Mouse (Mus musculus): ENCODE measurements at regions not wholly inside any gene's neighbourhood (a gene's known extent, or its start where the extent isn't known, plus 50 kb on each side); places are given as distances from the start of the nearest gene placed in this dataset.
"Not testable (repeated sequence)": the region's sequence is repeated elsewhere in the genome, so short reads cannot be mapped to it uniquely, and the experiment has no call there.

GRCm38 (mm10) chr1:164744955-164745608, 51.4 kb upstream of the Dpt start:
- Histone ChIP-seq H3K27me3 (ENCODE audit: control insufficient read depth, insufficient read depth, low read length) (no peaks in the 10 kb centered on the region), H3K27ac (no peak overlapping the region), H3K9me3 (ENCODE audit: control insufficient read depth, low read length) (no peaks in the 10 kb centered on the region), H3K9ac (no peak overlapping the region), H3K36me3 (replicated peaks; ENCODE audit: control insufficient read depth, insufficient read depth) (no peaks in the 10 kb centered on the region), H3K4me1 (replicated peaks; ENCODE audit: control insufficient read depth, insufficient read depth, low read length) (no peaks in the 10 kb centered on the region), H3K4me2 (replicated peaks) (no peak overlapping the region), H3K4me3 (replicated peaks; ENCODE audit: low read length) (no peak overlapping the region)
- ATAC-seq (ENCODE audit: low FRiP score) (no peak), DNase-seq (ENCODE audit: low spot score) (no peak)

- Histone ChIP-seq H3K36me3 (replicated peaks; ENCODE audit: control insufficient read depth, insufficient read depth) (no peaks in the 10 kb centered on the region), H3K9me3 (ENCODE audit: control insufficient read depth, low read length) (no peaks in the 10 kb centered on the region), H3K4me2 (replicated peaks) (no peak overlapping the region), H3K9ac (no peak overlapping the region), H3K27me3 (ENCODE audit: control insufficient read depth, insufficient read depth, low read length) (no peaks in the 10 kb centered on the region), H3K4me1 (replicated peaks; ENCODE audit: control insufficient read depth, insufficient read depth, low read length) (no peaks in the 10 kb centered on the region), H3K4me3 (replicated peaks; ENCODE audit: low read length) (no peak overlapping the region), H3K27ac (no peak overlapping the region)
- DNase-seq (ENCODE audit: low spot score) (no peak), ATAC-seq (ENCODE audit: low FRiP score) (no peak)
- 78% methylated on average over 3 of the region's 3 CpGs for whole genome bisulfite sequencing
These were observed 51.9 kb upstream of the Dpt start for GRCm38 (mm10) chr1:164744499-164744898.

GRCm38 (mm10) chr1:164742897-164743296, 53.5 kb upstream of the Dpt start:
- not testable (repeated sequence) for H3K9me3 ChIP-seq (ENCODE audit: control insufficient read depth, low read length); ATAC-seq (ENCODE audit: low FRiP score); H3K9ac ChIP-seq; DNase-seq (ENCODE audit: low spot score); H3K36me3 ChIP-seq (replicated peaks; ENCODE audit: control insufficient read depth, insufficient read depth); H3K27ac ChIP-seq; H3K4me2 ChIP-seq (replicated peaks); H3K27me3 ChIP-seq (ENCODE audit: control insufficient read depth, insufficient read depth, low read length); H3K4me1 ChIP-seq (replicated peaks; ENCODE audit: control insufficient read depth, insufficient read depth, low read length); H3K4me3 ChIP-seq (replicated peaks; ENCODE audit: low read length)
- 98% methylated on average over 8 of the region's 9 CpGs for WGBS

- 77% methylated on average over 1 of the region's 1 CpGs for WGBS
- H3K4me1 ChIP-seq (replicated peaks; ENCODE audit: control insufficient read depth, insufficient read depth, low read length): no peaks in the 10 kb centered on the region
- no peak for ATAC-seq (ENCODE audit: low FRiP score)
These were observed 60.8 kb upstream of the Dpt start for GRCm38 (mm10) chr1:164735646-164736045.

GRCm38 (mm10) chr1:164733741-164734140, 62.7 kb upstream of the Dpt start:
- no peak overlapping the region for H3K9ac ChIP-seq
- no peak overlapping the region for H3K27ac ChIP-seq
- WGBS: 75% methylated on average over 3 of the region's 3 CpGs
- H3K4me2 ChIP-seq (replicated peaks): no peak overlapping the region
- no peaks in the 10 kb centered on the region for H3K27me3 ChIP-seq (ENCODE audit: control insufficient read depth, insufficient read depth, low read length)
- no peak overlapping the region for H3K4me3 ChIP-seq (replicated peaks; ENCODE audit: low read length)
- H3K9me3 ChIP-seq (ENCODE audit: control insufficient read depth, low read length): no peaks in the 10 kb centered on the region
- H3K36me3 ChIP-seq (replicated peaks; ENCODE audit: control insufficient read depth, insufficient read depth): no peaks in the 10 kb centered on the region
- H3K4me1 ChIP-seq (replicated peaks; ENCODE audit: control insufficient read depth, insufficient read depth, low read length): no peaks in the 10 kb centered on the region
- DNase-seq (ENCODE audit: low spot score) (no peak), ATAC-seq (ENCODE audit: low FRiP score) (no peak)

More at GRCm38 (mm10) chr1:164735646-164736045, 60.8 kb upstream of the Dpt start:
- H3K27ac ChIP-seq: no peak overlapping the region
- no peaks in the 10 kb centered on the region for H3K9me3 ChIP-seq (ENCODE audit: control insufficient read depth, low read length)
- H3K27me3 ChIP-seq (ENCODE audit: control insufficient read depth, insufficient read depth, low read length): no peaks in the 10 kb centered on the region
- H3K36me3 ChIP-seq (replicated peaks; ENCODE audit: control insufficient read depth, insufficient read depth): no peaks in the 10 kb centered on the region
- no peak for DNase-seq (ENCODE audit: low spot score)
- no peak overlapping the region for H3K4me3 ChIP-seq (replicated peaks; ENCODE audit: low read length)
- H3K4me2 ChIP-seq (replicated peaks): no peak overlapping the region
- H3K9ac ChIP-seq: no peak overlapping the region

- no peak for ATAC-seq (ENCODE audit: low FRiP score)
These were observed 74.4 kb upstream of the Dpt start for GRCm38 (mm10) chr1:164722054-164722453.

GRCm38 (mm10) chr1:164714905-164715304, 81.5 kb upstream of the Dpt start:
- H3K4me1 ChIP-seq (replicated peaks; ENCODE audit: control insufficient read depth, insufficient read depth, low read length): no peaks in the 10 kb centered on the region
- H3K36me3 ChIP-seq (replicated peaks; ENCODE audit: control insufficient read depth, insufficient read depth): no peaks in the 10 kb centered on the region
- no peak overlapping the region for H3K4me2 ChIP-seq (replicated peaks)
- no peaks in the 10 kb centered on the region for H3K9me3 ChIP-seq (ENCODE audit: control insufficient read depth, low read length)
- no peak overlapping the region for H3K27ac ChIP-seq
- H3K9ac ChIP-seq: no peak overlapping the region
- H3K27me3 ChIP-seq (ENCODE audit: control insufficient read depth, insufficient read depth, low read length): no peaks in the 10 kb centered on the region
- no peak overlapping the region for H3K4me3 ChIP-seq (replicated peaks; ENCODE audit: low read length)
- WGBS: 72% methylated on average over 2 of the region's 2 CpGs
- no peak for DNase-seq (ENCODE audit: low spot score)
- ATAC-seq (ENCODE audit: low FRiP score): no peak

More at GRCm38 (mm10) chr1:164722054-164722453, 74.4 kb upstream of the Dpt start:
- Histone ChIP-seq H3K4me3 (replicated peaks; ENCODE audit: low read length) (no peak overlapping the region), H3K36me3 (replicated peaks; ENCODE audit: control insufficient read depth, insufficient read depth) (no peaks in the 10 kb centered on the region), H3K4me1 (replicated peaks; ENCODE audit: control insufficient read depth, insufficient read depth, low read length) (no peaks in the 10 kb centered on the region), H3K27ac (no peak overlapping the region), H3K9me3 (ENCODE audit: control insufficient read depth, low read length) (no peaks in the 10 kb centered on the region), H3K4me2 (replicated peaks) (no peak overlapping the region), H3K9ac (no peak overlapping the region), H3K27me3 (ENCODE audit: control insufficient read depth, insufficient read depth, low read length) (no peaks in the 10 kb centered on the region)
- no peak for DNase-seq (ENCODE audit: low spot score)
- 0% methylated on average over 1 of the region's 1 CpGs for WGBS

- DNase-seq (ENCODE audit: low spot score): no peak
- Histone ChIP-seq H3K9ac (no peak overlapping the region), H3K9me3 (ENCODE audit: control insufficient read depth, low read length) (no peaks in the 10 kb centered on the region), H3K4me1 (replicated peaks; ENCODE audit: control insufficient read depth, insufficient read depth, low read length) (no peaks in the 10 kb centered on the region), H3K27ac (no peak overlapping the region), H3K4me2 (replicated peaks) (no peak overlapping the region), H3K27me3 (ENCODE audit: control insufficient read depth, insufficient read depth, low read length) (no peaks in the 10 kb centered on the region), H3K36me3 (replicated peaks; ENCODE audit: control insufficient read depth, insufficient read depth) (no peaks in the 10 kb centered on the region), H3K4me3 (replicated peaks; ENCODE audit: low read length) (no peak overlapping the region)
- WGBS: 78% methylated on average over 4 of the region's 4 CpGs
- ATAC-seq (ENCODE audit: low FRiP score): no peak
These were observed 82.5 kb upstream of the Dpt start for GRCm38 (mm10) chr1:164713798-164714551.

GRCm38 (mm10) chr1:164712514-164712913, 83.9 kb upstream of the Dpt start:
- no peak overlapping the region for H3K9ac ChIP-seq
- no peak overlapping the region for H3K27ac ChIP-seq
- no peak overlapping the region for H3K4me2 ChIP-seq (replicated peaks)
- no peaks in the 10 kb centered on the region for H3K9me3 ChIP-seq (ENCODE audit: control insufficient read depth, low read length)
- no peaks in the 10 kb centered on the region for H3K27me3 ChIP-seq (ENCODE audit: control insufficient read depth, insufficient read depth, low read length)
- DNase-seq (ENCODE audit: low spot score) (no peak), ATAC-seq (ENCODE audit: low FRiP score) (no peak)
- 88% methylated on average over 3 of the region's 3 CpGs for WGBS
- H3K4me3 ChIP-seq (replicated peaks; ENCODE audit: low read length): no peak overlapping the region
- no peaks in the 10 kb centered on the region for H3K36me3 ChIP-seq (replicated peaks; ENCODE audit: control insufficient read depth, insufficient read depth)
- no peaks in the 10 kb centered on the region for H3K4me1 ChIP-seq (replicated peaks; ENCODE audit: control insufficient read depth, insufficient read depth, low read length)
